Mouse (Mus musculus): ENCODE results near the gene Epn2. TPM values are rescaled to one million over a fixed set of nuclear protein-coding genes. Genes with fewer than 3 reads are reported as not detected.

Epn2 gene
- polyA plus RNA-seq, 1 experiment from 2014 or later, result 15.6 TPM

- no peak for ATAC-seq
- Histone ChIP-seq H3K9me3 (ENCODE audit: control insufficient read depth, low read length) (no peaks in the 10 kb centered on the region), H3K9ac (ENCODE audit: low read depth, low read length) (no peak overlapping the region), H3K27me3 (replicated peaks; ENCODE audit: control insufficient read depth, insufficient read depth, low read length) (no peaks in the 10 kb centered on the region), H3K4me1 (ENCODE audit: control insufficient read depth, insufficient read depth, low read length) (peaks cover 5% of the 10 kb centered on the region; the same call in 1 of the 2 replicates), H3K4me3 (ENCODE audit: low read length) (no peak overlapping the region), H3K36me3 (ENCODE audit: control insufficient read depth, insufficient read depth, low read length) (no peaks in the 10 kb centered on the region), H3K4me2 (ENCODE audit: low read depth, low read length) (no peak overlapping the region), H3K27ac (ENCODE audit: low read length) (no peak overlapping the region)
- WGBS, result 81% methylated on average over 8 of the region's 8 CpGs
These were observed 75.6 kb downstream of the Epn2 start for GRCm38 (mm10) chr11:61503933-61504332.

- H3K36me3 ChIP-seq (ENCODE audit: control insufficient read depth, insufficient read depth, low read length), result no peaks in the 10 kb centered on the region
- ATAC-seq, result no peak
- 61% methylated on average over 6 of the region's 6 CpGs for WGBS
- no peaks in the 10 kb centered on the region for H3K27me3 ChIP-seq (replicated peaks; ENCODE audit: control insufficient read depth, insufficient read depth, low read length)
- no peak overlapping the region for H3K4me3 ChIP-seq (ENCODE audit: low read length)
- 0 out of 2 replicates have a peak, but pooled peaks cover 3% of the 10 kb centered on the region for H3K4me1 ChIP-seq (ENCODE audit: control insufficient read depth, insufficient read depth, low read length)
- H3K27ac ChIP-seq (ENCODE audit: low read length), result no peak overlapping the region
- H3K4me2 ChIP-seq (ENCODE audit: low read depth, low read length), result no peak overlapping the region
- H3K9me3 ChIP-seq (ENCODE audit: control insufficient read depth, low read length), result no peaks in the 10 kb centered on the region
- H3K9ac ChIP-seq (ENCODE audit: low read depth, low read length), result no peak overlapping the region
These were observed 80.6 kb downstream of the Epn2 start for GRCm38 (mm10) chr11:61498736-61499504.

- H3K4me1 ChIP-seq (ENCODE audit: control insufficient read depth, insufficient read depth, low read length), result peaks cover 11% of the 10 kb centered on the region
These were observed 82.0 kb downstream of the Epn2 start for GRCm38 (mm10) chr11:61497490-61497889.

GRCm38 (mm10) chr11:61495528-61495927 is 84.0 kb downstream of the Epn2 start:
- ATAC-seq, result no peak
- no peak overlapping the region for H3K4me2 ChIP-seq (ENCODE audit: low read depth, low read length)
- no peak overlapping the region for H3K4me3 ChIP-seq (ENCODE audit: low read length)
- H3K36me3 ChIP-seq (ENCODE audit: control insufficient read depth, insufficient read depth, low read length), result peaks cover 13% of the 10 kb centered on the region
- WGBS, result 90% methylated on average over 2 of the region's 2 CpGs
- no peaks in the 10 kb centered on the region for H3K9me3 ChIP-seq (ENCODE audit: control insufficient read depth, low read length)
- no peaks in the 10 kb centered on the region for H3K27me3 ChIP-seq (replicated peaks; ENCODE audit: control insufficient read depth, insufficient read depth, low read length)
- peak overlapping the region; percentile 75 for H3K27ac ChIP-seq (ENCODE audit: low read length)
- no peak overlapping the region for H3K9ac ChIP-seq (ENCODE audit: low read depth, low read length)
- peaks cover 11% of the 10 kb centered on the region for H3K4me1 ChIP-seq (ENCODE audit: control insufficient read depth, insufficient read depth, low read length)

More at GRCm38 (mm10) chr11:61497490-61497889, 82.0 kb downstream of the Epn2 start:
- no peak overlapping the region for H3K4me3 ChIP-seq (ENCODE audit: low read length)
- H3K36me3 ChIP-seq (ENCODE audit: control insufficient read depth, insufficient read depth, low read length), result no peaks in the 10 kb centered on the region
- H3K27me3 ChIP-seq (replicated peaks; ENCODE audit: control insufficient read depth, insufficient read depth, low read length), result no peaks in the 10 kb centered on the region
- no peak overlapping the region for H3K4me2 ChIP-seq (ENCODE audit: low read depth, low read length)
- ATAC-seq, result no peak
- WGBS, result 64% methylated on average over 1 of the region's 1 CpGs
- H3K27ac ChIP-seq (ENCODE audit: low read length), result no peak overlapping the region
- no peak overlapping the region for H3K9ac ChIP-seq (ENCODE audit: low read depth, low read length)
- H3K9me3 ChIP-seq (ENCODE audit: control insufficient read depth, low read length), result no peaks in the 10 kb centered on the region

GRCm38 (mm10) chr11:61494129-61494997 is 85.1 kb downstream of the Epn2 start, which contains the start of gene Mapk7:
Gene Mapk7 (minus strand): TSS chr11:61494406.
- Histone ChIP-seq H3K27ac (ENCODE audit: low read length) (peak within 1 kb of the TSS; percentile 88), H3K4me2 (ENCODE audit: low read depth, low read length) (peak within 1 kb of the TSS; percentile 71), H3K4me1 (ENCODE audit: control insufficient read depth, insufficient read depth, low read length) (peaks cover 11% of the 10 kb centered on the region), H3K9ac (ENCODE audit: low read depth, low read length) (peak within 1 kb of the TSS; percentile 87), H3K9me3 (ENCODE audit: control insufficient read depth, low read length) (no peaks in the 10 kb centered on the region), H3K4me3 (ENCODE audit: low read length) (peak within 1 kb of the TSS; percentile 89), H3K36me3 (ENCODE audit: control insufficient read depth, insufficient read depth, low read length) (peaks cover 15% of the 10 kb centered on the region), H3K27me3 (replicated peaks; ENCODE audit: control insufficient read depth, insufficient read depth, low read length) (no peaks in the 10 kb centered on the region)
- 0% methylated on average over 62 of the region's 62 CpGs for WGBS
- peak; percentile 95 for ATAC-seq

GRCm38 (mm10) chr11:61493525-61494128 is 85.9 kb downstream of the Epn2 start:
- under 1% methylated on average over 48 of the region's 50 CpGs for WGBS
- Histone ChIP-seq H3K4me3 (ENCODE audit: low read length) (peak overlapping the region; percentile 89), H3K27me3 (replicated peaks; ENCODE audit: control insufficient read depth, insufficient read depth, low read length) (no peaks in the 10 kb centered on the region), H3K4me2 (ENCODE audit: low read depth, low read length) (peak overlapping the region; percentile 71), H3K36me3 (ENCODE audit: control insufficient read depth, insufficient read depth, low read length) (peaks cover 15% of the 10 kb centered on the region), H3K27ac (ENCODE audit: low read length) (peak overlapping the region; percentile 88), H3K9me3 (ENCODE audit: control insufficient read depth, low read length) (no peaks in the 10 kb centered on the region), H3K9ac (ENCODE audit: low read depth, low read length) (peak overlapping the region; percentile 87), H3K4me1 (ENCODE audit: control insufficient read depth, insufficient read depth, low read length) (peaks cover 11% of the 10 kb centered on the region)
- peak; percentile 67 for ATAC-seq

- H3K9me3 ChIP-seq (ENCODE audit: control insufficient read depth, low read length), result no peaks in the 10 kb centered on the region
- H3K27me3 ChIP-seq (replicated peaks; ENCODE audit: control insufficient read depth, insufficient read depth, low read length), result no peaks in the 10 kb centered on the region
- H3K36me3 ChIP-seq (ENCODE audit: control insufficient read depth, insufficient read depth, low read length), result peaks cover 18% of the 10 kb centered on the region
- H3K9ac ChIP-seq (ENCODE audit: low read depth, low read length), result peak overlapping the region; percentile 87
- H3K27ac ChIP-seq (ENCODE audit: low read length), result no peak overlapping the region
- peak overlapping the region; percentile 71 for H3K4me2 ChIP-seq (ENCODE audit: low read depth, low read length)
- peaks cover 15% of the 10 kb centered on the region for H3K4me1 ChIP-seq (ENCODE audit: control insufficient read depth, insufficient read depth, low read length)
- peak overlapping the region; percentile 89 for H3K4me3 ChIP-seq (ENCODE audit: low read length)
- ATAC-seq, result no peak
- WGBS, result 58% methylated on average over 12 of the region's 12 CpGs
These were observed 86.6 kb downstream of the Epn2 start for GRCm38 (mm10) chr11:61492749-61493401.

GRCm38 (mm10) chr11:61490944-61491520 is 88.5 kb downstream of the Epn2 start:
- ATAC-seq, result no peak
- no peaks in the 10 kb centered on the region for H3K27me3 ChIP-seq (replicated peaks; ENCODE audit: control insufficient read depth, insufficient read depth, low read length)
- peaks cover 18% of the 10 kb centered on the region for H3K36me3 ChIP-seq (ENCODE audit: control insufficient read depth, insufficient read depth, low read length)
- H3K4me2 ChIP-seq (ENCODE audit: low read depth, low read length), result no peak overlapping the region
- peaks cover 22% of the 10 kb centered on the region for H3K4me1 ChIP-seq (ENCODE audit: control insufficient read depth, insufficient read depth, low read length)
- WGBS, result 85% methylated on average over 22 of the region's 22 CpGs
- no peak overlapping the region for H3K9ac ChIP-seq (ENCODE audit: low read depth, low read length)
- no peak overlapping the region for H3K27ac ChIP-seq (ENCODE audit: low read length)
- no peaks in the 10 kb centered on the region for H3K9me3 ChIP-seq (ENCODE audit: control insufficient read depth, low read length)
- H3K4me3 ChIP-seq (ENCODE audit: low read length), result no peak overlapping the region
